Mouse (Mus musculus) embryonic facial prominence, embryonic 14.5 days (tissue): ENCODE measurements around the gene Cdc25b. TPM values are rescaled to one million over a fixed set of nuclear protein-coding genes. Genes with fewer than 3 reads are reported as not detected.

Experiments
- ATAC-seq: fragments of 200-750 bp; cut with Nextera tagmentation; 2 replicates; pipeline ENCODE4 v1.8.0; 2017; ENCODE audit warnings: low read depth, moderate number of reproducible peaks, moderate TSS enrichment
- DNase-seq: peaks from one replicate; pipeline ENCODE4 v3.0.0-alpha.2; 2015; ENCODE audit warnings: low spot score
- H3K27ac ChIP-seq: fragments of 300-500 bp; sonication (generic); replicated peaks from 2 replicates; pipeline ENCODE4 v1.5.1; 2014; ENCODE audit warnings: low read depth, mild to moderate bottlenecking, low read length, moderate library complexity
- H3K27me3 ChIP-seq: fragments of 300-500 bp; sonication (generic); replicated peaks from 2 replicates; pipeline ENCODE4 v1.6.1; 2014; ENCODE audit warnings: low read length; ENCODE audit not compliant: control insufficient read depth, insufficient read depth
- H3K36me3 ChIP-seq: fragments of 300-500 bp; sonication (generic); 2 replicates; pipeline ENCODE4 v1.6.1; 2014; ENCODE audit warnings: low read length, mixed read lengths; ENCODE audit not compliant: control insufficient read depth, insufficient read depth
- H3K4me1 ChIP-seq: fragments of 300-500 bp; sonication (generic); 2 replicates; pipeline ENCODE4 v1.6.1; 2014; ENCODE audit warnings: antibody characterized with exemption, low read length; ENCODE audit not compliant: control insufficient read depth, insufficient read depth
- H3K4me2 ChIP-seq: fragments of 300-500 bp; sonication (generic); 2 replicates; pipeline ENCODE4 v1.6.1; 2014; ENCODE audit warnings: low read depth, mild to moderate bottlenecking, low read length, moderate library complexity, mixed read lengths
- H3K4me3 ChIP-seq: fragments of 300-500 bp; sonication (generic); 2 replicates; pipeline ENCODE4 v1.5.1; 2014; ENCODE audit warnings: low read depth, mild to moderate bottlenecking, low read length
- H3K9ac ChIP-seq: fragments of 300-500 bp; sonication (generic); 2 replicates; pipeline ENCODE4 v1.6.1; 2014; ENCODE audit warnings: low read depth, mild to moderate bottlenecking, low read length, moderate library complexity, mixed read lengths
- H3K9me3 ChIP-seq: fragments of 300-500 bp; sonication (generic); 2 replicates; pipeline ENCODE4 v1.6.1; 2016; ENCODE audit warnings: low read length; ENCODE audit not compliant: control insufficient read depth
- WGBS: fragments of 180-500 bp; shearing (Covaris S2); extraction: QIAGEN DNeasy Blood & Tissue Kit; methylation state at CpG from one replicate; pipeline ENCODE4 v1.1.7; 2014; 5-methylcytosine and 5-hydroxymethylcytosine counted together
- polyA plus RNA-seq: library from polyadenylated mRNA; unstranded; fragments of >200 nt; fragmentation: Nextera tagmentation; extraction: Ambion mirVana; gene quantifications from 2 replicates; pipeline ENCODE4 v1.2.1, GENCODE M21; 2014

Cdc25b gene
- polyA plus RNA-seq, 1 experiment from 2014 or later, result 51.2 TPM

GRCm38 (mm10) chr2:131143007-131143780 lies 43.6 kb upstream of the Cdc25b start:
- no peak overlapping the region for H3K4me3 ChIP-seq
- H3K4me1 ChIP-seq, result no peaks in the 10 kb centered on the region
- DNase-seq, result no peak
- H3K4me2 ChIP-seq, result no peak overlapping the region
- H3K9ac ChIP-seq, result no peak overlapping the region
- no peaks in the 10 kb centered on the region for H3K9me3 ChIP-seq
- no peaks in the 10 kb centered on the region for H3K27me3 ChIP-seq
- peaks cover 83% of the 10 kb centered on the region for H3K36me3 ChIP-seq
- ATAC-seq, result no peak
- H3K27ac ChIP-seq, result no peak overlapping the region
- WGBS, result 69% methylated on average over 22 of the region's 22 CpGs

DNA sequence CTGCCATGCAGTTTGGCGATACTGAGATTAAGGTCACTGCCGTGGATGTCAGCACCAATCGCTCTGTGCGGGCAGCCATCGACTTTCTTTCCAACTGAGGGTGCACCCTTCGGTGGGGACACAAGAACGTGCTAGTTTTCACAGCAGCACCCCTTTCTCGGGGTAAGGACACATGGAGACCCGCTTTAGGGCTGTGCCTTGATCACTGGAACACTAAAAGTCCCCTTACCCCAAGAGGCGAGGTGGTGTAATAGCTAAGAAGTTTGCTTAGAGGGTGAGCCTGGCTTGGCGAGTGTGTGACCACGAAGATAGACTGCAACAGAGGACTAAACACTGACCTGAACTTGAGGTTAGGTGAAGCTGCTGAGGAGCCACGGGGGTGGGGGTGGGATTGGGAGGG lies 41.6 kb upstream of the Cdc25b start:
- 63% methylated on average over 13 of the region's 13 CpGs for WGBS
- no peak for DNase-seq
- Histone ChIP-seq H3K4me1 (no peaks in the 10 kb centered on the region), H3K9ac (no peak overlapping the region), H3K4me3 (no peak overlapping the region), H3K36me3 (peaks cover 82% of the 10 kb centered on the region), H3K9me3 (no peaks in the 10 kb centered on the region), H3K4me2 (no peak overlapping the region), H3K27ac (no peak overlapping the region), H3K27me3 (no peaks in the 10 kb centered on the region)
- ATAC-seq, result no peak

DNA sequence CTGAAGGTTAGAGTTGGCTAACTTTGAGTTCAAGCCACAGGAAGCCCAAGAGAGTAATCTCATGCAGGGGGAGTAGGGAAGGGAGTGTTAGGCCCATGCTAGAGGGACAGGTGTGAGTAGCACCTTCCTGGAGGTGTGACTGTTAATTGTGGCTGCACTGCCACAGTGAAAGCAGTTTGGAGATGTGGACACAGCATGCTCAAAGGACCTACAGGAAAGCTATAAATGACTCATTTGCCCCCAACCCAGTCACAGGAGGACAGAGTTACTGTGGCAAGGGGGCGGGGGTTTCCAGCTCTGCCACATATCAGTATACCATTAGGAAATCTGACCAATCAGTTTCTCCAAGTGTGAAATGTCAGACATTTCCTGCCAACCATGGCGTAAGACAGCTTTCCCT lies 41.2 kb upstream of the Cdc25b start:
- no peaks in the 10 kb centered on the region for H3K27me3 ChIP-seq
- 84% methylated on average over 2 of the region's 2 CpGs for WGBS
- H3K4me2 ChIP-seq, result no peak overlapping the region
- DNase-seq, result no peak
- H3K4me3 ChIP-seq, result no peak overlapping the region
- H3K4me1 ChIP-seq, result no peaks in the 10 kb centered on the region
- no peak overlapping the region for H3K9ac ChIP-seq
- no peak overlapping the region for H3K27ac ChIP-seq
- peaks cover 82% of the 10 kb centered on the region for H3K36me3 ChIP-seq
- H3K9me3 ChIP-seq, result no peaks in the 10 kb centered on the region
- ATAC-seq, result no peak

DNA sequence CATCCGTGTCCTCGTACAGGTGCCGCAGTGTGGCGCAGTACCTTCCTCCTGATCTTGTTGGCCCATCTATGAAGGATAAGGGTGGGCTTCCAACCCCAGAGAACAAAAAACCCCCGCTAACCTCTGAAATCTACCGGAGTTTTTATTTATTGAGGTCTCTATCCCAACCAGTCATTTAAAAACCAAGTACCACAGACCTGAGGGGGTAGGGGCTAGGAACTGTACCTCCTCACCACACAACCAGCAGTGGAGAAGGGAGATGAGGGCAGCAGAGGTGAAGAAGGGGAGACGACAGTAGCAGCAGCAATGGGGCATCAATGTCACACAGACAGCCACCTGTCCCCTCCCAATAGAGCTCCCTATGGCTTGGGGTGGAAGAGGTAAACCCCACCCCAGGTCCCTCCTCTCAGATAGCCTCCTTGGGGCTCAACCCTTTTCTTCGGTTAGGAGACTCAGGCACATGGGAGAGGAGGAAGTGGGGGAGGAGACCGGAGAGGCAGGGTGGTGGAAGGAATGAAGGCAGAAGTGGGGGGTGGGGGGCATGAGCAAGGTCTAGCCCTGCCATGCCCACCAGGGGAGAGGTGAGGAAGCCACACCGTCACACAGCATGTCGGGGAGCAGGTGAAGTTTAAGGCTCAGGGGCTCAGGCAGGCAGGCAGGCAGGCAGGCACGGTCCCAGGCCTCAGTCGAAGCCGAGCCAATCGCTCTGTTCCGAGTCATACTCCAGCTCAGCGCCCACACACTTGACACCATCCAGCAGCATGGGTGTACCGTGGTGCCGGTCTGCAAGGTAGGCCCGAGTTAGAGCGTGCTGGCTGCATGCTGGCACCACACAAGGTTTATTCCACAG lies 40.3 kb upstream of the Cdc25b start:
- no peak overlapping the region for H3K4me2 ChIP-seq
- H3K9ac ChIP-seq, result no peak overlapping the region
- WGBS, result 82% methylated on average over 10 of the region's 21 CpGs
- DNase-seq, result no peak
- H3K4me3 ChIP-seq, result no peak overlapping the region
- H3K9me3 ChIP-seq, result no peaks in the 10 kb centered on the region
- H3K27me3 ChIP-seq, result no peaks in the 10 kb centered on the region
- H3K4me1 ChIP-seq, result no peaks in the 10 kb centered on the region
- H3K36me3 ChIP-seq, result peaks cover 73% of the 10 kb centered on the region
- ATAC-seq, result no peak
- no peak overlapping the region for H3K27ac ChIP-seq

- Histone ChIP-seq H3K27me3 (no peaks in the 10 kb centered on the region), H3K9ac (no peak overlapping the region), H3K4me3 (no peak overlapping the region), H3K4me2 (no peak overlapping the region), H3K4me1 (no peaks in the 10 kb centered on the region), H3K9me3 (no peaks in the 10 kb centered on the region), H3K27ac (no peak overlapping the region), H3K36me3 (peaks cover 70% of the 10 kb centered on the region)
- no peak for DNase-seq
- WGBS, result 89% methylated on average over 8 of the region's 8 CpGs
- ATAC-seq, result no peak
These were observed 39.7 kb upstream of the Cdc25b start for GRCm38 (mm10) chr2:131147043-131147365.

DNA sequence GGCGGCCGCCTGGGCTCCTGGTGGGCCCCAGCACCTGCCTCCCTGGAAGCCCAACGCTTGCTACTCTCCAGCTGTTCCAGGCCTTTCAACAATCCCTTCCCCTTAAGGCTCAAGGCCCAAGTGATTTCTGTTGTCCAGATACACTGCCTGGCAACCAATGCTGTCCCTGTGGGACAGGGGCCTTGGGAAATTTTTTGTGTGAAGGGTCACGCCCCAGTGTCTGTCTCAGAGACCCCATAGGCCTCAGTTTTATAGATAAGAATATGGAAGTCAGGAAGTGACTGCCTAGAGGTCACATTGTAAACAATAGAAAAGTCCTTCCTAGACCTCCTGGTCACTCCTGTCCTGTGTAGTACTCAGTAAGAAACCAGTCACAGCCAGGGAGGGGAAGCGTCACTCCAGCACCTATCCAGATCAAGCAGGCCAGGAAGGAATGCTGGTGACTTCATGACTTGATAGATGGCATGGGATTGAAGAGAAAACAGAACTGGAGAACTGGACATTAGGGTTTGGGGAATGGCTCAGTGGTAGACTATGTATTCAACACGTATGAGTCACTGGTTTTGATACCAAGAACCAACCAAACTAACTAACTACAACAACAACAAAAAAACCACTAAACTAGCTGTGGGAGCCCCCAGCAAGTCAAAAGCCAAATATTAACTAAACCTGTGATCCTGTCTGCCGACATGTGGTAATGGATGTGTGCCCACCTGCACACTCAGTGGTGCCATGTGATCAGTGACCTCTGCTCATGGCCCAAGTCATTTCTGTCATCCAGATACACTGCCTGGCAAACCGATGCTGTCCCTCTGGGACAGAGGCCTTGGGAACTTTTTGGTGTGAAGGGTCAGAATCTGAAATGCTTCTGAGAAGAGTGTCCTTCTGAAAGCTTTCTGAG lies 38.1 kb upstream of the Cdc25b start:
- no peak overlapping the region for H3K4me3 ChIP-seq
- peaks cover 63% of the 10 kb centered on the region for H3K36me3 ChIP-seq
- no peaks in the 10 kb centered on the region for H3K4me1 ChIP-seq
- no peak overlapping the region for H3K27ac ChIP-seq
- WGBS, result 91% methylated on average over 8 of the region's 8 CpGs
- H3K4me2 ChIP-seq, result no peak overlapping the region
- ATAC-seq, result no peak
- H3K9me3 ChIP-seq, result no peaks in the 10 kb centered on the region
- no peak overlapping the region for H3K9ac ChIP-seq
- no peaks in the 10 kb centered on the region for H3K27me3 ChIP-seq
- DNase-seq, result no peak

DNA sequence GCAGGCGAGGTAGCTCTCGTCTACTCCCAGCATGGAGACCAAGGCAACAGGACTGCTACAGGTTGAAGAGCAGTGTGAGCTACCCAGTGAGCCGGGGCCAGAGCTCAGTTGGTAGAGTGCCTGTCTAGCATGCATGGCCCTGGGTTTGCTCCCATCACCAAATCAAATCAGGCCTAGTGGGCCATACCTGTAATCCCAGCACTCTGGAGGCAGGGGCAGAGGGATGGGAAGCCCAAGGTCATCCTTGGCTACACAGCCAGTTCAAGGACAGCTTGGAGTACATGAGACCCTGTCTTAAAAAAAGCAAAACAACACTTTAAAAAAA lies 37.5 kb upstream of the Cdc25b start:
- no peaks in the 10 kb centered on the region for H3K27me3 ChIP-seq
- no peak for ATAC-seq
- H3K4me3 ChIP-seq, result no peak overlapping the region
- H3K4me2 ChIP-seq, result no peak overlapping the region
- H3K36me3 ChIP-seq, result peaks cover 57% of the 10 kb centered on the region
- 94% methylated on average over 3 of the region's 3 CpGs for WGBS
- H3K9ac ChIP-seq, result no peak overlapping the region
- DNase-seq, result no peak
- H3K27ac ChIP-seq, result no peak overlapping the region
- H3K9me3 ChIP-seq, result no peaks in the 10 kb centered on the region
- H3K4me1 ChIP-seq, result no peaks in the 10 kb centered on the region

- H3K9me3 ChIP-seq, result no peaks in the 10 kb centered on the region
- no peak overlapping the region for H3K4me2 ChIP-seq
- no peak overlapping the region for H3K9ac ChIP-seq
- H3K27me3 ChIP-seq, result no peaks in the 10 kb centered on the region
- H3K4me1 ChIP-seq, result no peaks in the 10 kb centered on the region
- WGBS, result 94% methylated on average over 7 of the region's 7 CpGs
- no peak overlapping the region for H3K27ac ChIP-seq
- no peak overlapping the region for H3K4me3 ChIP-seq
- ATAC-seq (no peak), DNase-seq (no peak)
- peaks cover 44% of the 10 kb centered on the region for H3K36me3 ChIP-seq
These were observed 34.5 kb upstream of the Cdc25b start for GRCm38 (mm10) chr2:131152166-131152730.
